Mouse (Mus musculus): ENCODE results near the gene Tcl1b5.
A peak's percentile ranks its signal among the peaks of the same experiment; 100 is the strongest.
"Not testable (repeated sequence)": the region's sequence is repeated elsewhere in the genome, so short reads cannot be mapped to it uniquely, and the experiment has no call there.

Gene Tcl1b5

GRCm38 (mm10) chr12:105176044-105176443, at the start of gene Tcl1b5:
Gene Tcl1b5 (plus strand): TSS chr12:105176344.
- DNase-seq = not testable (repeated sequence)

GRCm38 (mm10) chr12:105126516-105126915, 49.6 kb upstream of the Tcl1b5 start:
- DNase-seq = no peak

GRCm38 (mm10) chr12:105127607-105128006, 48.5 kb upstream of the Tcl1b5 start:
- no peak for DNase-seq

- not testable (repeated sequence) for DNase-seq
Observed at GRCm38 (mm10) chr12:105129494-105130205, 46.5 kb upstream of the Tcl1b5 start.

GRCm38 (mm10) chr12:105134167-105134566, 42.0 kb upstream of the Tcl1b5 start:
- not testable (repeated sequence) for DNase-seq

- DNase-seq = not testable (repeated sequence)
Observed at GRCm38 (mm10) chr12:105134826-105135225, 41.3 kb upstream of the Tcl1b5 start.

GRCm38 (mm10) chr12:105137729-105138128, 38.4 kb upstream of the Tcl1b5 start:
- not testable (repeated sequence) for DNase-seq

- no peak for DNase-seq
Observed at GRCm38 (mm10) chr12:105143096-105143495, 33.0 kb upstream of the Tcl1b5 start.

- not testable (repeated sequence) for DNase-seq
Observed at GRCm38 (mm10) chr12:105144928-105145327, 31.2 kb upstream of the Tcl1b5 start.

GRCm38 (mm10) chr12:105145714-105146113, 30.4 kb upstream of the Tcl1b5 start, which contains the start of gene Tcl1b2:
Gene Tcl1b2 (plus strand): TSS chr12:105146014.
- no peak for DNase-seq

GRCm38 (mm10) chr12:105155286-105155685, 20.9 kb upstream of the Tcl1b5 start:
- not testable (repeated sequence) for DNase-seq

GRCm38 (mm10) chr12:105158842-105159241, 17.3 kb upstream of the Tcl1b5 start:
- no peak for DNase-seq

- no peak for DNase-seq
Observed at GRCm38 (mm10) chr12:105159390-105159789, 16.8 kb upstream of the Tcl1b5 start, which contains the start of gene Tcl1b1. Gene Tcl1b1 (plus strand): TSS chr12:105159690.

- DNase-seq = no peak
Observed at GRCm38 (mm10) chr12:105166734-105167133, 9.4 kb upstream of the Tcl1b5 start.

- no peak for DNase-seq
Observed at GRCm38 (mm10) chr12:105173366-105173765, 2.8 kb upstream of the Tcl1b5 start.

GRCm38 (mm10) chr12:105174318-105174717, 1.8 kb upstream of the Tcl1b5 start:
- peak; percentile 54 to 60 for DNase-seq

GRCm38 (mm10) chr12:105181040-105181644, 5.0 kb downstream of the Tcl1b5 start:
- not testable (repeated sequence) for DNase-seq

GRCm38 (mm10) chr12:105188980-105189379, 12.8 kb downstream of the Tcl1b5 start:
- not testable (repeated sequence) for DNase-seq

- not testable (repeated sequence) for DNase-seq
Observed at GRCm38 (mm10) chr12:105190743-105191142, 14.6 kb downstream of the Tcl1b5 start, which contains the start of gene Tcl1b3. Gene Tcl1b3 (plus strand): TSS chr12:105191043.

- not testable (repeated sequence) for DNase-seq
Observed at GRCm38 (mm10) chr12:105199684-105200497, 23.7 kb downstream of the Tcl1b5 start.

- DNase-seq = not testable (repeated sequence)
Observed at GRCm38 (mm10) chr12:105201657-105202056, 25.5 kb downstream of the Tcl1b5 start, which contains the start of gene Tcl1b4. Gene Tcl1b4 (plus strand): TSS chr12:105201957.

GRCm38 (mm10) chr12:105207071-105207470, 30.9 kb downstream of the Tcl1b5 start:
- no peak for DNase-seq

- no peak for DNase-seq
Observed at GRCm38 (mm10) chr12:105208441-105208840, 32.3 kb downstream of the Tcl1b5 start.

All from B cell, adult 2 months (primary cell).